Mouse (Mus musculus): ENCODE measurements around the gene Vmn1r205.
"Not testable (repeated sequence)": the region's sequence is repeated elsewhere in the genome, so short reads cannot be mapped to it uniquely, and the experiment has no call there.

Gene Vmn1r205

DNA sequence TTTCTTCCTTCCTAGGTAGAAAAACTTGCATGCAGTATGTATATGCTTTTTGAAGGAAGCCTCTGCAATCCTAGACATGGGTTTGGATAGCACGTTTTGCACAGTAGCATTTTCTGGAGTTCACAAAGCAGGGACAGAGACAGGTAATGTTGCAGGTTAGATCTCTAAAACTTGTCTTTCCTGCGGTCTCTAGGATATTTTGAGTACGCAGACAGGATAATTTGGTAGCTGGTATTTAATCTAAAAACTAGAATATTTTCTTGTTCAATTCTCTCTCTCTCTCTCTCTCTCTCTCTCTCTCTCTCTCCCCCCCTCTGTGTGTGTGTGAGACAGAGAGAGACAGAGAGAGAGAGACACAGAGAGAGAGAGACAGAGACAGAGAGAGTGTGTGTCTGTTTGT, at the start of gene Vmn1r205:
Gene Vmn1r205 (minus strand): TSS at position 101 of the 400 bp plus-strand sequence.
- no peak for DNase-seq (ENCODE audit: low spot score in 2 of 2)

DNA sequence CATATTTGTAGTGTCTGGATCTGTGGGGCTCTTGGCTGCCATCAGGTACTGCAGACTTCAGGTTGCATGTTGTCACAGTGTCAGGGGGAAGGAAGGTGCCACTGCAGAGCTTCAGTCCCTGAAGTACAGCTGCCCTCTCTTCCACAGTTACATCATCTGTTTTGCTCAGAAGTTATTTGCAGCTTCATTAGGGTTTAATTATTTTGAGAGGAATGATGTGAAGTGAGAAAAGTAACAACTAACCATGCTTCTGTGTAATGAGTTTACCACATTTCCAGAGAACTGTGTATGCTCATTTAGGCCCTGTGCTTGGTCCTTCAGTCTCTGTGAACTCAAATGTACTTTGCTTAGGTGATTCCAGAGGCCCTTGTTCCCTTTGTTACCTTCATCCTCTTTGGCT, 31.4 kb upstream of the Vmn1r205 start, which contains the start of gene Vmn1r206:
Gene Vmn1r206 (minus strand): TSS at position 101 of the 400 bp plus-strand sequence.
- DNase-seq (ENCODE audit: low spot score in 2 of 2) = not testable (repeated sequence)

DNA sequence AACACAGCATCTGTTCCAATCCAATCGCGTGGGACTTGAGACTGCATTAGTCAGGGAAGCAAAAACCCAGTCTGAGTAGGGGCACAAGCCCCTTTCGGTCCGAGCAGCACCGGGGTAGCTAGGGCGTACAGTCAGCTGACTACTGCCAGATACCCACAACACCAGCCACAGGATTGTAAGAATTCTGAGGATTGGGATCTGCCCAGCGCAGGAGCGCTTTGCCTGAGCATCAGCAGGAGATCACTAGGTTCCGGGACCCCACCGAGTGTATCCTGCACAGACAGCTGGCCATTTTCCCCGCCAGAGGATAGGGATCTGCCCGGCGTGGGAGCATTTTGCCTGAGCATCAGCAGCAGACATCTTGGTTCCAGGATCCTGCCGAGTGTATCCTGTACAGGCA, 9.5 kb downstream of the Vmn1r205 start:
- DNase-seq (ENCODE audit: low spot score in 2 of 2) = not testable (repeated sequence)

GRCm38 (mm10) chr13:22574911-22575310, 17.9 kb downstream of the Vmn1r205 start:
- DNase-seq (ENCODE audit: low spot score in 2 of 2) = not testable (repeated sequence)

GRCm38 (mm10) chr13:22552898-22553297, 39.9 kb downstream of the Vmn1r205 start, which contains the start of gene Vmn1r204:
Vmn1r204 (plus strand) TSS chr13:22553198.
- not testable (repeated sequence) for DNase-seq (ENCODE audit: low spot score in 2 of 2)

All from frontal cortex, postnatal 25 days (tissue).